Mouse (Mus musculus): ENCODE data around the gene Wdfy3. TPM values are rescaled to one million over a fixed set of nuclear protein-coding genes. Genes with fewer than 3 reads are reported as not detected.

Gene Wdfy3
- polyA plus RNA-seq, 1 experiment from 2014 or later: 29.0 TPM

DNA sequence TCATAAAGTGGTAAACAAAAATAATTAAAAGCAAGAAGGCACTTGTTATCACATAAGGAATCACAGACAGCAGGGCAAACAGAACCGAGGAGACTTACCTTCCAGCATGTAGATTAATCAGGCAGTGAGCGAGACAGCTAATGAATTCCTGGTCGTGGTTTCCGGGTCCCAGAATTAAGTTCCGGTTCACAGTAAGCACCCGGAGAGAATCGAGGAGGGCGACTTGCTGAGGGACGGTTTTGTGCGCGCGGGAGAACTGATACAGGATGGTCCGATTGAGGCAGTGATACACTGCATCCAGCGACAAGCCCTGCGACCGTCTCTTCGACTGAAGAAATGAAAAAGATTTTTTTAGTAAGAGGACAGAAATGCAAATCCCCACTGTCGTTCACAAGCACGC lies 181.7 kb downstream of the Wdfy3 start:
- no peaks in the 10 kb centered on the region for H3K4me1 ChIP-seq (ENCODE audit: control insufficient read depth, insufficient read depth, low read length)
- no peaks in the 10 kb centered on the region for H3K9me3 ChIP-seq (ENCODE audit: control insufficient read depth, low read length)
- peaks cover 19% of the 10 kb centered on the region for H3K36me3 ChIP-seq (ENCODE audit: control insufficient read depth, insufficient read depth, low read length)
- H3K4me2 ChIP-seq (ENCODE audit: low read depth): no peak overlapping the region
- ATAC-seq (ENCODE audit: insufficient read depth, low FRiP score, low TSS enrichment): no peak
- H3K9ac ChIP-seq (ENCODE audit: low read length): no peak overlapping the region
- no peak overlapping the region for H3K4me3 ChIP-seq (ENCODE audit: low read depth, low read length)
- 95% methylated on average over 19 of the region's 19 CpGs for WGBS
- no peak overlapping the region for H3K27ac ChIP-seq (ENCODE audit: low read depth, low read length)
- no peak for DNase-seq (ENCODE audit: low spot score)
- no peaks in the 10 kb centered on the region for H3K27me3 ChIP-seq (ENCODE audit: control insufficient read depth, insufficient read depth, low read length)

DNA sequence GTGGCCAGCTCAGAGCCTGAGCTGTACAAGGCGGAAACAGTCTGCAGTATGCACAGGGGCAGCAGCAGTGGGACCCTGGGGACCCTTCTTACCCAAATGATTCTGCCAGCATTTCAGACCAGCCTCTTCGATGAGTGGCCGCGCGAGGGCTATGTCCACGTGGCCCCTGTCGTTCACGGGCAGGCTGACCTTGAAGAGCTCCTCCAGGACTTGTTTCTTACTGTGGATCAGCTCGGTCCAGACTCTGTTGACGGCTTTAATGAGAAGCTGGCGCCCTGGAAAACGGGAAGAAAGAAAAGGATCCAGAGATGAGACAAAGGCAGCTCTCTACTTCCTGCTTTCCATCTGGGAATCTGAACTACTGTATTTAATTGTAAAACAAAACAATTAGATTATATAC lies 184.7 kb downstream of the Wdfy3 start:
- 95% methylated on average over 12 of the region's 12 CpGs for WGBS

DNA sequence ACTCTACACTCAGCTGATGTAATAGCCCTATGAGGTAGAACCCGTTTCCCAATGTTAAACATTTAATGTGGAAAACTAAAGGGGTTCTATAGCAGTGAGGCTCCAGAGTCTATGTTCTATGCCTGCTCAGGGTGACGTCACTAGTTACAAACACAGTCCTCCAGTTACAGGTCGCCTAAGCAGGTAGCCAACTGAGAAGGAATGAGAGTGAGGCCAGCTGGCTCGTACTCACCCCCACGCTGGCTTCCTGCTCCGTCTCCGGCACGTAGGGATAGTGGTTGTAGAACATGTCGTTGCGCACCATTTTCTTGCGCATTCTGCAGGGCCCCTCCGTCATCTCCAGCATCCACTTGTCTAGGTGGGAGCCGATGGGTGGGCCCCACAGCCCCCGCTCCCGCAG lies 187.5 kb downstream of the Wdfy3 start:
- WGBS: 94% methylated on average over 15 of the region's 15 CpGs
- no peak overlapping the region for H3K4me2 ChIP-seq (ENCODE audit: low read depth)
- no peaks in the 10 kb centered on the region for H3K27me3 ChIP-seq (ENCODE audit: control insufficient read depth, insufficient read depth, low read length)
- H3K4me3 ChIP-seq (ENCODE audit: low read depth, low read length): no peak overlapping the region
- no peaks in the 10 kb centered on the region for H3K9me3 ChIP-seq (ENCODE audit: control insufficient read depth, low read length)
- no peak overlapping the region for H3K9ac ChIP-seq (ENCODE audit: low read length)
- H3K27ac ChIP-seq (ENCODE audit: low read depth, low read length): no peak overlapping the region
- H3K36me3 ChIP-seq (ENCODE audit: control insufficient read depth, insufficient read depth, low read length): peaks cover 25% of the 10 kb centered on the region
- no peak for DNase-seq (ENCODE audit: low spot score)
- H3K4me1 ChIP-seq (ENCODE audit: control insufficient read depth, insufficient read depth, low read length): no peaks in the 10 kb centered on the region
- no peak for ATAC-seq (ENCODE audit: insufficient read depth, low FRiP score, low TSS enrichment)

More for the DNA sequence above, 184.7 kb downstream of the Wdfy3 start:
- Histone ChIP-seq H3K27me3 (ENCODE audit: control insufficient read depth, insufficient read depth, low read length) (no peaks in the 10 kb centered on the region), H3K4me1 (ENCODE audit: control insufficient read depth, insufficient read depth, low read length) (no peaks in the 10 kb centered on the region), H3K9ac (ENCODE audit: low read length) (no peak overlapping the region), H3K4me2 (ENCODE audit: low read depth) (no peak overlapping the region), H3K36me3 (ENCODE audit: control insufficient read depth, insufficient read depth, low read length) (peaks cover 25% of the 10 kb centered on the region), H3K9me3 (ENCODE audit: control insufficient read depth, low read length) (no peaks in the 10 kb centered on the region), H3K4me3 (ENCODE audit: low read depth, low read length) (no peak overlapping the region), H3K27ac (ENCODE audit: low read depth, low read length) (no peak overlapping the region)
- ATAC-seq (ENCODE audit: insufficient read depth, low FRiP score, low TSS enrichment) (no peak), DNase-seq (ENCODE audit: low spot score) (no peak)

DNA sequence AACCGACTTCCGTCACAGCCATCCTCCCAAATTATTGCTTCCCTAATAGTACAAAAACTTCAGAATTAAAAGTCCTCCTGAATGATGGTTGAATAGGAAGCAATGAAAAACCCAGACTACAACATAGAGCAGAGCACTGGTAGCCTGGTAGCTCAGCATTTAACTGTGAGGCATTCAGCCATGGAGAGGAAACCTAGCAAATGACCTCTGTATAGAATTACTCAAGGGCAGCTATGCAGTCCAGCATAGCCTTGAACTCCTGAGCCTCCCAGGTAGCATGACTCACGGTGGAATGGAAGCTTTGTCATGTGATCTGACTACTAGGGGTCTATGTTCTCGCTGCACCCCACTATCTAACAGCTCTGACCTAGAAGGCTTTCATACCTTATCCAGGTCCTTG lies 189.8 kb downstream of the Wdfy3 start:
- no peaks in the 10 kb centered on the region for H3K27me3 ChIP-seq (ENCODE audit: control insufficient read depth, insufficient read depth, low read length)
- no peaks in the 10 kb centered on the region for H3K4me1 ChIP-seq (ENCODE audit: control insufficient read depth, insufficient read depth, low read length)
- DNase-seq (ENCODE audit: low spot score): no peak
- no peak overlapping the region for H3K27ac ChIP-seq (ENCODE audit: low read depth, low read length)
- H3K9ac ChIP-seq (ENCODE audit: low read length): no peak overlapping the region
- H3K9me3 ChIP-seq (ENCODE audit: control insufficient read depth, low read length): no peaks in the 10 kb centered on the region
- peaks cover 24% of the 10 kb centered on the region for H3K36me3 ChIP-seq (ENCODE audit: control insufficient read depth, insufficient read depth, low read length)
- no peak for ATAC-seq (ENCODE audit: insufficient read depth, low FRiP score, low TSS enrichment)
- no peak overlapping the region for H3K4me3 ChIP-seq (ENCODE audit: low read depth, low read length)
- 91% methylated on average over 4 of the region's 4 CpGs for WGBS
- no peak overlapping the region for H3K4me2 ChIP-seq (ENCODE audit: low read depth)

DNA sequence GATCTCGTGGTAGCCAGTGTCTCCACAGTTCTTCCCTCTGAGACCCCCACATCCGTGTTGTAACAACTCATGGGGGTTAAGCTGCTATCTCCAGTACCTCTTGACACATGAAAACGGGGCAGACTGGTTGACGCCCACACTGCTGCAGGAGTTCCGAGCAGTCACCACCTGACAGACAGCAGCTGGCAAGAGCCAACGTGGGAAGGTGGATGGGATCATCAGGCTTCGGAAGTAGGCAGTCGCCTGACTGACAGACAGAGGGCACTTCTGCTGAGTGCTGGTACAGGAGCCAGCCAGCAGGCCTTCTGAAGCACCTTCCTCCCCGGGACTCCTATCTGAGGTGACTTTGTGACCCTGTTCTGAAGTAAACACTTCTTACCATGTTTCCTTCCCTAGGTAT lies 191.3 kb downstream of the Wdfy3 start:
- Histone ChIP-seq H3K4me3 (ENCODE audit: low read depth, low read length) (no peak overlapping the region), H3K27me3 (ENCODE audit: control insufficient read depth, insufficient read depth, low read length) (no peaks in the 10 kb centered on the region), H3K9ac (ENCODE audit: low read length) (no peak overlapping the region), H3K4me2 (ENCODE audit: low read depth) (no peak overlapping the region), H3K9me3 (ENCODE audit: control insufficient read depth, low read length) (no peaks in the 10 kb centered on the region), H3K36me3 (ENCODE audit: control insufficient read depth, insufficient read depth, low read length) (peaks cover 26% of the 10 kb centered on the region), H3K4me1 (ENCODE audit: control insufficient read depth, insufficient read depth, low read length) (no peaks in the 10 kb centered on the region), H3K27ac (ENCODE audit: low read depth, low read length) (no peak overlapping the region)
- DNase-seq (ENCODE audit: low spot score): no peak
- no peak for ATAC-seq (ENCODE audit: insufficient read depth, low FRiP score, low TSS enrichment)
- 80% methylated on average over 9 of the region's 9 CpGs for WGBS

DNA sequence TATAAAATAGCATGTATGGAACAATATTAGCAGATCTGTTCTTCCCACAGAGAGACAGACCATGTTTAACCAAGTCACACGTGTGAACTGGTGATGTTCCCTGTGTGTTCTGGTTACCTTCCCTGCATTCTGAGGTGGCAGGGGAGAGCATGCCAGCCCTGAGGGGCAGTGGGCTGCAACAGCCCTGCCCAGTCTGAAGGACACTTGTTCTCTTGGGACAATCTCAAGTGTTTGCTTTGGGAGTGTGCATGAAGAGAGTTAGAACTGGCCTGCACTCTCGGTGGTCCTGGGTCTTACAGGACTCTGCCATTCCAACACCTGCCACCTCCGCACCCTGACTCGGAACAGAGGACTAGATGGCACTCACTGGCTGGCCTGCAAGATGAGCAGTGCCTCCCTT lies 193.5 kb downstream of the Wdfy3 start:
- Histone ChIP-seq H3K27me3 (ENCODE audit: control insufficient read depth, insufficient read depth, low read length) (no peaks in the 10 kb centered on the region), H3K4me1 (ENCODE audit: control insufficient read depth, insufficient read depth, low read length) (no peaks in the 10 kb centered on the region), H3K27ac (ENCODE audit: low read depth, low read length) (no peak overlapping the region), H3K9me3 (ENCODE audit: control insufficient read depth, low read length) (no peaks in the 10 kb centered on the region), H3K4me2 (ENCODE audit: low read depth) (no peak overlapping the region), H3K4me3 (ENCODE audit: low read depth, low read length) (no peak overlapping the region), H3K9ac (ENCODE audit: low read length) (no peak overlapping the region), H3K36me3 (ENCODE audit: control insufficient read depth, insufficient read depth, low read length) (peaks cover 22% of the 10 kb centered on the region; the same call in 1 of the 2 replicates)
- WGBS: 93% methylated on average over 4 of the region's 4 CpGs
- ATAC-seq (ENCODE audit: insufficient read depth, low FRiP score, low TSS enrichment) (no peak), DNase-seq (ENCODE audit: low spot score) (no peak)

DNA sequence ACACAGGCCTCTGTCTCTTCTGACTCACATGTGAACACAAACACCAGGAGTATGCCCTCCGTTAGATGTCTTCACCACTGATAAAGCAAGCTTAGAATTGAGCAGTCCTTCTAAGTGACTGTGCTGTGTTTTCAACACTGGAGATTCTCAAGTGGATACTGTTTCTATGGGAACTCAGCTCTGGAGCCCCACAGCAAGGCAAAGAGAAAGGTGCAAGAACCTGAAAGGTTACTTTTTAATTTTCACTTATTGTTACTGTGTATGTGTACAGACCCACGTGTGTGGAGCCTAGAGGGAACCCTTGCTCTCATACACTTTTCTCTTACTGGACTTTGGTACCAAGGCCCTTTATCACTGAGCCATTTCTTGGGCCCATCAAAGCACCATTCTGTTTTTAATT lies 203.0 kb downstream of the Wdfy3 start:
- no peak for DNase-seq (ENCODE audit: low spot score)
- ATAC-seq (ENCODE audit: insufficient read depth, low FRiP score, low TSS enrichment): no peak
- 85% methylated on average over 2 of the region's 2 CpGs for WGBS
- H3K9me3 ChIP-seq (ENCODE audit: control insufficient read depth, low read length): no peaks in the 10 kb centered on the region
- no peak overlapping the region for H3K4me3 ChIP-seq (ENCODE audit: low read depth, low read length)
- no peak overlapping the region for H3K9ac ChIP-seq (ENCODE audit: low read length)
- no peak overlapping the region for H3K4me2 ChIP-seq (ENCODE audit: low read depth)
- peaks cover 20% of the 10 kb centered on the region for H3K36me3 ChIP-seq (ENCODE audit: control insufficient read depth, insufficient read depth, low read length)
- no peak overlapping the region for H3K27ac ChIP-seq (ENCODE audit: low read depth, low read length)
- H3K4me1 ChIP-seq (ENCODE audit: control insufficient read depth, insufficient read depth, low read length): no peaks in the 10 kb centered on the region
- no peaks in the 10 kb centered on the region for H3K27me3 ChIP-seq (ENCODE audit: control insufficient read depth, insufficient read depth, low read length)

DNA sequence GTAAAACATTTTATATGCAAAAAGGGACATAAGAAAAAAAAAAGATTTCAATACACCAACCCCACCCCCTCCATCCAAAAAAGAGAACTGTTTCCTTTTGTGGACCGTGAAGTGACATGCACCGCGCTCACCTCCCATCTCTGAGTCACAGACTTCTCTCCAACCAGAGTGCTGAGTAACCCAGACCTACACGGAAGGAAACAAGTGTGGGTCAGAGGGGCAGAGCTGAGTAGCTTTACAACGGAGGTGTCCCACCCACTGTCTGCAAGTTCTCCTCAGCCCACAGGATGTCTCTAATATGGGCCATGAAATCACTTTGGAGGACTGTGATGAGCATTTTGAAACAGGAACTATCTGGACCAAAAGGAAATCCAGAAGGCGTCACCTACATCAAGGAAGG lies 205.8 kb downstream of the Wdfy3 start:
- H3K4me3 ChIP-seq (ENCODE audit: low read depth, low read length): no peak overlapping the region
- no peak overlapping the region for H3K9ac ChIP-seq (ENCODE audit: low read length)
- no peak overlapping the region for H3K4me2 ChIP-seq (ENCODE audit: low read depth)
- H3K27ac ChIP-seq (ENCODE audit: low read depth, low read length): no peak overlapping the region
- no peaks in the 10 kb centered on the region for H3K27me3 ChIP-seq (ENCODE audit: control insufficient read depth, insufficient read depth, low read length)
- H3K4me1 ChIP-seq (ENCODE audit: control insufficient read depth, insufficient read depth, low read length): no peaks in the 10 kb centered on the region
- H3K9me3 ChIP-seq (ENCODE audit: control insufficient read depth, low read length): no peaks in the 10 kb centered on the region
- DNase-seq (ENCODE audit: low spot score) (no peak), ATAC-seq (ENCODE audit: insufficient read depth, low FRiP score, low TSS enrichment) (no peak)
- H3K36me3 ChIP-seq (ENCODE audit: control insufficient read depth, insufficient read depth, low read length): peaks cover 19% of the 10 kb centered on the region
- WGBS: 91% methylated on average over 6 of the region's 6 CpGs

DNA sequence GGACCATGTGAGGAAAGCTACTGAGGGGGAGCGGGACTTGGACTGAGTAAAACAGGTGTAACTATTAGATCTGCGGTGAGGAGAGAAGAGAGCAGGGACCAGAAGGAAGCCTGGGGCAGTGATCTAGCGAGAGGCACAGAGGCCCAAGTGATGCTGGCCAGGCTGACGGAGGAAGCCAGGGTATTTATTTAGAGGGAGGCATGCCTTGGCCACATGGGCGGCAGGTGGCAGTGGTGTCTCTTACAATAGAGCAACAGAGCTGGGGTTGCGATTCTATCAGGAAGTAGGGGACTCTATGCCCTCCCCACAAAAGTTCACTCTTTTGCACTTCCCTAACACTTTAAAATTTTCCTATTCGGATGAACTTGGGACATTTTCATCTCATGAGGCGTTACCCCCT lies 207.1 kb downstream of the Wdfy3 start:
- H3K27me3 ChIP-seq (ENCODE audit: control insufficient read depth, insufficient read depth, low read length): no peaks in the 10 kb centered on the region
- no peak overlapping the region for H3K4me2 ChIP-seq (ENCODE audit: low read depth)
- no peak overlapping the region for H3K9ac ChIP-seq (ENCODE audit: low read length)
- ATAC-seq (ENCODE audit: insufficient read depth, low FRiP score, low TSS enrichment) (no peak), DNase-seq (ENCODE audit: low spot score) (no peak)
- H3K4me3 ChIP-seq (ENCODE audit: low read depth, low read length): no peak overlapping the region
- WGBS: 87% methylated on average over 8 of the region's 8 CpGs
- peaks cover 14% of the 10 kb centered on the region for H3K36me3 ChIP-seq (ENCODE audit: control insufficient read depth, insufficient read depth, low read length)
- no peaks in the 10 kb centered on the region for H3K9me3 ChIP-seq (ENCODE audit: control insufficient read depth, low read length)
- H3K27ac ChIP-seq (ENCODE audit: low read depth, low read length): no peak overlapping the region
- H3K4me1 ChIP-seq (ENCODE audit: control insufficient read depth, insufficient read depth, low read length): no peaks in the 10 kb centered on the region
